Mouse (Mus musculus) neural tube, embryonic 11.5 days (tissue): Measurements from ENCODE around the gene Zfpm1. TPM values are rescaled to one million over a fixed set of nuclear protein-coding genes. Genes with fewer than 3 reads are reported as not detected.
A peak's percentile ranks its signal among the peaks of the same experiment; 100 is the strongest.

Experiments
- ATAC-seq: fragments of 200-750 bp; cut with Nextera tagmentation; 2 replicates; pipeline ENCODE4 v1.8.0; 2017; ENCODE audit warnings: moderate number of reproducible peaks, mild to moderate bottlenecking, moderate TSS enrichment, moderate library complexity; ENCODE audit not compliant: insufficient read depth, low FRiP score, low TSS enrichment
- DNase-seq: peaks from one replicate; pipeline ENCODE4 v3.0.0-alpha.2; 2015; ENCODE audit warnings: low spot score
- H3K27ac ChIP-seq: fragments of 300-500 bp; sonication (generic); 2 replicates; pipeline ENCODE4 v1.5.1; 2014; ENCODE audit warnings: low read depth, mild to moderate bottlenecking, low read length
- H3K27me3 ChIP-seq: fragments of 300-500 bp; sonication (generic); 2 replicates; pipeline ENCODE4 v1.6.1; 2014; ENCODE audit warnings: mild to moderate bottlenecking, low read length, mixed read lengths; ENCODE audit not compliant: control insufficient read depth, insufficient read depth
- H3K36me3 ChIP-seq: fragments of 300-500 bp; sonication (generic); 2 replicates; pipeline ENCODE4 v1.6.1; 2014; ENCODE audit warnings: mild to moderate bottlenecking, low read length, moderate library complexity, mixed read lengths; ENCODE audit not compliant: control insufficient read depth, insufficient read depth
- H3K4me1 ChIP-seq: fragments of 300-500 bp; sonication (generic); 2 replicates; pipeline ENCODE4 v1.6.1; 2014; ENCODE audit warnings: low read length, mixed read lengths; ENCODE audit not compliant: control insufficient read depth, insufficient read depth
- H3K4me2 ChIP-seq: fragments of 300-500 bp; sonication (generic); 2 replicates; pipeline ENCODE4 v1.6.1; 2014; ENCODE audit warnings: low read depth, mild to moderate bottlenecking, moderate library complexity
- H3K4me3 ChIP-seq: fragments of 300-500 bp; sonication (generic); 2 replicates; pipeline ENCODE4 v1.5.1; 2014; ENCODE audit warnings: low read depth, low read length
- H3K9ac ChIP-seq: fragments of 300-500 bp; sonication (generic); 2 replicates; pipeline ENCODE4 v1.6.1; 2014; ENCODE audit warnings: mild to moderate bottlenecking, low read length
- H3K9me3 ChIP-seq: fragments of 300-500 bp; sonication (generic); 2 replicates; pipeline ENCODE4 v1.6.1; 2016; ENCODE audit warnings: low read length; ENCODE audit not compliant: control insufficient read depth
- WGBS: fragments of 180-500 bp; shearing (Covaris S2); extraction: QIAGEN DNeasy Blood & Tissue Kit; methylation state at CpG from one replicate; pipeline ENCODE4 v1.1.7; 2014; 5-methylcytosine and 5-hydroxymethylcytosine counted together
- polyA plus RNA-seq: library from polyadenylated mRNA; unstranded; fragments of >200 nt; fragmentation: Nextera tagmentation; extraction: Ambion mirVana; gene quantifications from 2 replicates; pipeline ENCODE4 v1.2.1, GENCODE M21; 2014

Gene Zfpm1
- polyA plus RNA-seq, 1 experiment from 2014 or later, result 1.5 TPM

DNA sequence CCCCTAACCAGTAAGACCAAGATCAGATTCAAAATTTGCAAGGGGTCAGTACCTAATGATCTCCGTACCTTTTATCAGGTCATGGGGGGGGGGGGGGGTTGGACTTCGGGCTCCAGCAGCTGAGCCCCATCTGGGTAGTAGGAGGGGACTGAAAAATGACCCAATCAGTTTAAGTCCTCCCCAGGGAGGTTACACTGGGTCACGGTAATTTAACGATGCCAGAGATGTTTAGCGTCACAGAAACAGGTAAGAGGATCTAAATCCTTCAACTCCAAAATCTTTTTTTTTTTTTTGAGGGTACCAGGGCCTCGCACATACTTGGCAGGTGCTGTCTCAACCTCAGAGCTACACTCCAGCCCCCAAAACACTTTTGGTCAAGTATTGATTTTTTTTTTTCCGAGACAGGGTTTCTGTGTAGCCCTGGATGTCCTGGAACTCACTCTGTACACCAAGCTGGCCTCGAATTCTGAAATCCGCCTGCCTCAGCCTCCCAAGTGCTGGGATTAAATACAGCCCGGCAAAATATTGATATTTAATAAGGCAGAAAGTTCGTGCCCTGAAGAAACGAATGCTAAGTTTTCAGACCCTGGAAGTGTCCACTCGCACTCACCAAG, 93.9 kb downstream of the Zfpm1 start:
- no peak; the same call in none of the 2 replicates for ATAC-seq
- H3K27me3 ChIP-seq, result no peaks in the 10 kb centered on the region
- no peak overlapping the region for H3K27ac ChIP-seq

DNA sequence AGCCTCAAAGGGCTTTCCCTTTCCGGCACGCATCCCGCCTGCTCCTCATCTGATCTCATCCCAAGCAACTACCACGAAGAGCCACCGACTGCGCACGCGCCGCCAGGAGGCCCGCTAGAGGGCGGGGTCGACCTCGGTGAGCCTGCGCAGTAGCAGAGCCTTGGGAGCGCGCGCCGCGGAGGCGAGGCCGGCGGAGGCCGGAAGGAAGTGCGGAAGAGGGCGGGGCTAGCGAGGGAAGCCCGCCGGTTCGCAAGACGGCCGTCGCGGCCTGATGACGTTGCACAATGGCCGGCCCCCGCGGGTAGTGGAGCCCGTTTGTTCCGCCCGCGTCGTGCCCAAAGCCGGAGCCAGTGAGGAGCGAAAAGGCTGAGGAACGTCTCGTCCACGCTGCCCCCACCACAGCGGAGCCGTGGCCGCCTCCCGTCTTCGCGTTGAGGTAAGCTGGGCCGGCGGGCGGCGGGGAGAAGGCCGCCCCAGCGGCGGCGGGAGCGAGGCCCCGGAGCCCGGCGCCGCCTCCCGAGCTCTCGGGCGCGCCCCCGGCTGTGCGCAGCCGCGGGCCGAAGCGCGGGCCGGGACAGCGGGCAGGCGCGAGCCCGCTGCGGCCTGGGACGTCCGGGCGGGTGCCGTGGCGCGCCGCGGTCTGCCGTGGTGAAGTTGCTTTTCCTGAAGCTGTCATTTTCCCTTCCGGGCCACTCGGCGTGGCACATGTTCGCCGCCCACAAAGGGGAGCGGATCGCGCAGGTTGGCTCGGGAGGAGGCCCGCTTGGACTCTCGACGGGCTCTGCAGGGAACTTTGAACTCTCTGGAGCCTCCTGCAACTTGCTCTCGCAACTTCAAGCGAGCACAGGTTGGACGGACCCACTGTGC, 94.7 kb downstream of the Zfpm1 start, which contains the start of gene Zc3h18:
Zc3h18 (plus strand) TSS at position 245 of the 867 bp plus-strand sequence.
- peak; percentile 100 for DNase-seq
- H3K9ac ChIP-seq, result peak within 1 kb of the TSS; percentile 92
- H3K36me3 ChIP-seq, result no peaks in the 10 kb centered on the region; the same call in 1 of the 2 replicates
- H3K4me1 ChIP-seq, result peaks cover 6% of the 10 kb centered on the region; the same call in 1 of the 2 replicates
- under 1% methylated on average over 93 of the region's 107 CpGs for WGBS
- peak; percentile 79 for ATAC-seq
- peak within 1 kb of the TSS; percentile 97 for H3K4me3 ChIP-seq
- no peaks in the 10 kb centered on the region for H3K9me3 ChIP-seq
- peak within 1 kb of the TSS; percentile 79 for H3K27ac ChIP-seq
- H3K4me2 ChIP-seq, result peak within 1 kb of the TSS; percentile 84
- H3K27me3 ChIP-seq, result no peaks in the 10 kb centered on the region

More for the DNA sequence above, 93.9 kb downstream of the Zfpm1 start:
- 25% methylated on average over 12 of the region's 13 CpGs for WGBS
- Histone ChIP-seq H3K4me2 (peak overlapping the region; percentile 40), H3K36me3 (no peaks in the 10 kb centered on the region; the same call in 1 of the 2 replicates), H3K9ac (no peak overlapping the region), H3K4me3 (peak overlapping the region; percentile 97), H3K4me1 (peaks cover 6% of the 10 kb centered on the region; the same call in 1 of the 2 replicates), H3K9me3 (no peaks in the 10 kb centered on the region)
- DNase-seq, result no peak

DNA sequence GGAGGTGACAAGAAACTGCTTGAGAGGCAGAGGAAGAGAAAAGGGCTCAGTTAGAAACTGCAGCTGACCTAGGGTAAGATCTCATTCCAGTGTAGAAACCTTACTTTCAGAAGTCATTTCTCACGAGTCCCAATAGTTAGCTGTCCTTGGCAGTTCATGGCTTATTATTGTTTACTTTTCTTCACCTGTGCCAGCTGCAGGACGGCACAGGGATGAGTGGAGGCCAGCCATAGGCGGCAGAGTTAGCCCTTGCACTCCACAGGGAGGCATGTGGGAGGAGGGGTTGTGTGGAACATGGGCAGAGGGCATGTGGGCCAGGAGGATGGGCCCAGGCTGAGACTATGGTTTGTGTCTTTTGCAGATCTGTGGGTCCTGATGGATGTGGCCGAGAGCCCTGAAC, 101.1 kb downstream of the Zfpm1 start:
- ATAC-seq (no peak), DNase-seq (no peak)
- Histone ChIP-seq H3K36me3 (peaks cover 23% of the 10 kb centered on the region), H3K27ac (no peak overlapping the region), H3K4me2 (no peak overlapping the region), H3K27me3 (no peaks in the 10 kb centered on the region), H3K9me3 (no peaks in the 10 kb centered on the region), H3K4me3 (no peak overlapping the region), H3K9ac (no peak overlapping the region), H3K4me1 (no peaks in the 10 kb centered on the region)
- 88% methylated on average over 4 of the region's 4 CpGs for WGBS

Other genes starting within 250 kb of the Zfpm1 start
- gene Trhr2, start 78.6 kb downstream of the Zfpm1 start, polyA plus RNA-seq, result not detected in 2 replicates
- 40.5 and 41.5 TPM in 2 replicates for gene Zc3h18, start 94.5 kb downstream of the Zfpm1 start, polyA plus RNA-seq
- gene Il17c, start 139.9 kb downstream of the Zfpm1 start, polyA plus RNA-seq, result 0.57 TPM in 1 of 2 replicates, not detected in the other
- 52.5 and 57.7 TPM in 2 replicates for gene Cyba, start 150.8 kb downstream of the Zfpm1 start, polyA plus RNA-seq
- gene Mvd, start 161.3 kb downstream of the Zfpm1 start, polyA plus RNA-seq, result 53.7 and 58.5 TPM in 2 replicates
- gene Snai3, start 178.6 kb downstream of the Zfpm1 start, polyA plus RNA-seq, result not detected in 2 replicates
- gene Rnf166, start 193.9 kb downstream of the Zfpm1 start, polyA plus RNA-seq, result 30.1 and 31.1 TPM in 2 replicates
- 62.0 and 76.9 TPM in 2 replicates for gene Ctu2, start 194.0 kb downstream of the Zfpm1 start, polyA plus RNA-seq